Mouse (Mus musculus): Measurements from ENCODE around the gene Egfl6.

DNA sequence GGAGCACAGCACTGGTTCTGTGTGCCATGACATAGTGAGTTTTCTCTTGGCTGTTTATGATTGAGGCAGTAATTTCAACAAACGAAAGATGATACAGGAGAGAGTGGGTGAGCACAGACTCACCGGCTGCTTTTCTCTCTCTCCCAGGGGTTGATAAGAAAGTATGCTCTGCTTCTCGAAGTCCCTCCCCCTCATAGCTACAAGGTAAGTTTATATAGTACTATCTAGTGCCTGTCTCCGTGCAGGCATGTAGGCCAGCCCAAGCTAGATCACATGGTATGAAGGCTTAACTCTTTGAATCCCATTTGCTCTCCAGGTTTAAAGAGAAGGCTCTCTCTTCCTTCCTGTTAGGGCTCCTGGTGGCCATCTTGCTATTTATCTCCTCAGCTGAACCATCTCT lies 50.4 kb downstream of the Egfl6 start:
- TF ChIP-seq E2F4 (IDR thresholded peaks at IDR 0.05; ENCODE audit: insufficient replicate concordance, low read depth, low read length) (no peak), POLR2A (IDR thresholded peaks at IDR 0.05; ENCODE audit: low read depth, low read length) (no peak), TCF12 (IDR thresholded peaks at IDR 0.05; ENCODE audit: low read depth, low read length) (no peak), EP300 (IDR thresholded peaks at IDR 0.05; ENCODE audit: low read length) (no peak), CTCF (conservative IDR thresholded peaks at IDR 0.05 in 1 of 2, IDR thresholded peaks at IDR 0.05 in 1 of 2; ENCODE audit: low read depth in 2 of 2, low read length in 2 of 2) (no peak), USF1 (IDR thresholded peaks at IDR 0.05; ENCODE audit: low read depth, low read length) (no peak), CHD2 (IDR thresholded peaks at IDR 0.05; ENCODE audit: low read length) (no peak), IRF4 (IDR thresholded peaks at IDR 0.05; ENCODE audit: low read depth, low read length) (no peak), PAX5 (IDR thresholded peaks at IDR 0.05; ENCODE audit: low read length) (no peak)
